Mouse (Mus musculus): ENCODE measurements at regions not wholly inside any gene's neighbourhood (a gene's known extent, or its start where the extent isn't known, plus 50 kb on each side); places are given as distances from the start of the nearest gene placed in this dataset.

GRCm38 (mm10) chr12:112368112-112368511 is 121.1 kb upstream of the A530016L24Rik start:
- DNase-seq (ENCODE audit: low spot score in 2 of 2), result no peak
- intact Hi-C loops (cut with DNase I), result no loop called here

GRCm38 (mm10) chr12:112369581-112370371 is 119.5 kb upstream of the A530016L24Rik start:
- intact Hi-C loops (cut with DNase I), result no loop called here

GRCm38 (mm10) chr12:112372234-112373050 is 116.8 kb upstream of the A530016L24Rik start:
- intact Hi-C loops (cut with DNase I), result no loop called here
- no peak for DNase-seq (ENCODE audit: low spot score in 2 of 2)

More at GRCm38 (mm10) chr12:112369581-112370371, 119.5 kb upstream of the A530016L24Rik start:
- DNase-seq (ENCODE audit: low spot score in 2 of 2), result no peak

GRCm38 (mm10) chr12:112373966-112374365 is 115.3 kb upstream of the A530016L24Rik start:
- DNase-seq (ENCODE audit: low spot score in 2 of 2), result no peak
- intact Hi-C loops (cut with DNase I), result no loop called here

- no peak for DNase-seq (ENCODE audit: low spot score in 2 of 2)
- intact Hi-C loops (cut with DNase I), result no loop called here
Measured at GRCm38 (mm10) chr12:112376236-112376635, 113.0 kb upstream of the A530016L24Rik start.

- intact Hi-C loops (cut with DNase I), result no loop called here
Measured at GRCm38 (mm10) chr12:112376701-112377100, 112.5 kb upstream of the A530016L24Rik start.

GRCm38 (mm10) chr12:112378482-112379243 is 110.6 kb upstream of the A530016L24Rik start:
- intact Hi-C loops (cut with DNase I), result no loop called here
- no peak for DNase-seq (ENCODE audit: low spot score in 2 of 2)

More at GRCm38 (mm10) chr12:112376701-112377100, 112.5 kb upstream of the A530016L24Rik start:
- DNase-seq (ENCODE audit: low spot score in 2 of 2), result no peak

- DNase-seq (ENCODE audit: low spot score in 2 of 2), result no peak
- intact Hi-C loops (cut with DNase I), result no loop called here
Measured at GRCm38 (mm10) chr12:112387836-112388235, 101.4 kb upstream of the A530016L24Rik start.

- intact Hi-C loops (cut with DNase I), result no loop called here
- peak in 1 of 2 experiments; percentile 32 for DNase-seq (ENCODE audit: low spot score in 2 of 2)
Measured at GRCm38 (mm10) chr12:112395909-112396308, 93.3 kb upstream of the A530016L24Rik start.

GRCm38 (mm10) chr12:112403688-112404240 is 85.5 kb upstream of the A530016L24Rik start:
- no peak for DNase-seq (ENCODE audit: low spot score in 2 of 2)
- intact Hi-C loops (cut with DNase I), result no loop called here

GRCm38 (mm10) chr12:112404338-112404737 is 84.9 kb upstream of the A530016L24Rik start:
- intact Hi-C loops (cut with DNase I), result no loop called here
- DNase-seq (ENCODE audit: low spot score in 2 of 2), result no peak

- intact Hi-C loops (cut with DNase I), result no loop called here
- DNase-seq (ENCODE audit: low spot score in 2 of 2), result no peak
Measured at GRCm38 (mm10) chr12:112405781-112406213, 83.5 kb upstream of the A530016L24Rik start.

GRCm38 (mm10) chr12:112411612-112412350 is 77.5 kb upstream of the A530016L24Rik start:
- no peak for DNase-seq (ENCODE audit: low spot score in 2 of 2)
- intact Hi-C loops (cut with DNase I), result no loop called here

- DNase-seq (ENCODE audit: low spot score in 2 of 2), result no peak
- intact Hi-C loops (cut with DNase I), result no loop called here
Measured at GRCm38 (mm10) chr12:112412351-112412697, 76.9 kb upstream of the A530016L24Rik start.

GRCm38 (mm10) chr12:112415926-112416473 is 73.2 kb upstream of the A530016L24Rik start:
- no peak for DNase-seq (ENCODE audit: low spot score in 2 of 2)
- intact Hi-C loops (cut with DNase I), result no loop called here

- DNase-seq (ENCODE audit: low spot score in 2 of 2), result no peak
- intact Hi-C loops (cut with DNase I), result no loop called here
Measured at GRCm38 (mm10) chr12:112416537-112416936, 72.7 kb upstream of the A530016L24Rik start.

- intact Hi-C loops (cut with DNase I), result no loop called here
Measured at GRCm38 (mm10) chr12:112418636-112419035, 70.6 kb upstream of the A530016L24Rik start.

GRCm38 (mm10) chr12:112422177-112422576 is 67.1 kb upstream of the A530016L24Rik start:
- DNase-seq (ENCODE audit: low spot score in 2 of 2), result no peak
- intact Hi-C loops (cut with DNase I), result no loop called here

More at GRCm38 (mm10) chr12:112418636-112419035, 70.6 kb upstream of the A530016L24Rik start:
- DNase-seq (ENCODE audit: low spot score in 2 of 2), result no peak
